Mouse (Mus musculus) heart, embryonic 11.5 days (tissue): ENCODE results near the gene Hyal4. TPM values are rescaled to one million over a fixed set of nuclear protein-coding genes. Genes with fewer than 3 reads are reported as not detected.
A peak's percentile ranks its signal among the peaks of the same experiment; 100 is the strongest.

Experiments used
- ATAC-seq: fragments of 200-750 bp; cut with Nextera tagmentation; replicated peaks from 2 replicates; pipeline ENCODE4 v1.8.0; 2017; ENCODE audit warnings: moderate library complexity; ENCODE audit not compliant: insufficient number of reproducible peaks, low FRiP score, low TSS enrichment
- H3K27ac ChIP-seq: fragments of 300-500 bp; sonication (generic); 2 replicates; pipeline ENCODE4 v1.5.1; 2014; ENCODE audit warnings: mild to moderate bottlenecking, low read depth, low read length
- H3K27me3 ChIP-seq: fragments of 300-500 bp; sonication (generic); 2 replicates; pipeline ENCODE4 v1.6.1; 2014; ENCODE audit warnings: mild to moderate bottlenecking, low read length, mixed read lengths; ENCODE audit not compliant: control insufficient read depth, insufficient read depth
- H3K36me3 ChIP-seq: fragments of 300-500 bp; sonication (generic); 2 replicates; pipeline ENCODE4 v1.6.1; 2014; ENCODE audit warnings: mild to moderate bottlenecking, low read length, moderate library complexity, mixed read lengths; ENCODE audit not compliant: control insufficient read depth, insufficient read depth
- H3K4me1 ChIP-seq: fragments of 300-500 bp; sonication (generic); 2 replicates; pipeline ENCODE4 v1.6.1; 2014; ENCODE audit warnings: low read length; ENCODE audit not compliant: control insufficient read depth, insufficient read depth
- H3K4me2 ChIP-seq: fragments of 300-500 bp; sonication (generic); 2 replicates; pipeline ENCODE4 v1.6.1; 2014; ENCODE audit warnings: mild to moderate bottlenecking, moderate library complexity
- H3K4me3 ChIP-seq: fragments of 300-500 bp; sonication (generic); 2 replicates; pipeline ENCODE4 v1.5.1; 2014; ENCODE audit warnings: low read depth, low read length
- H3K9ac ChIP-seq: fragments of 300-500 bp; sonication (generic); 2 replicates; pipeline ENCODE4 v1.6.1; 2014; ENCODE audit warnings: mild to moderate bottlenecking, low read depth, low read length, moderate library complexity
- H3K9me3 ChIP-seq: fragments of 300-500 bp; sonication (generic); replicated peaks from 2 replicates; pipeline ENCODE4 v1.6.1; 2016; ENCODE audit warnings: low read length; ENCODE audit not compliant: control insufficient read depth
- WGBS: fragments of 180-500 bp; shearing (Covaris S2); extraction: QIAGEN DNeasy Blood & Tissue Kit; methylation state at CpG from one replicate; pipeline ENCODE4 v1.1.7; 2014; ENCODE audit not compliant: insufficient replicate concordance; 5-methylcytosine and 5-hydroxymethylcytosine counted together
- polyA plus RNA-seq: library from polyadenylated mRNA; unstranded; fragments of >200 nt; fragmentation: Nextera tagmentation; extraction: Ambion mirVana; gene quantifications from 2 replicates; pipeline ENCODE4 v1.2.1, GENCODE M21; 2014

The Hyal4 gene
- not detected in 2 replicates for polyA plus RNA-seq

DNA sequence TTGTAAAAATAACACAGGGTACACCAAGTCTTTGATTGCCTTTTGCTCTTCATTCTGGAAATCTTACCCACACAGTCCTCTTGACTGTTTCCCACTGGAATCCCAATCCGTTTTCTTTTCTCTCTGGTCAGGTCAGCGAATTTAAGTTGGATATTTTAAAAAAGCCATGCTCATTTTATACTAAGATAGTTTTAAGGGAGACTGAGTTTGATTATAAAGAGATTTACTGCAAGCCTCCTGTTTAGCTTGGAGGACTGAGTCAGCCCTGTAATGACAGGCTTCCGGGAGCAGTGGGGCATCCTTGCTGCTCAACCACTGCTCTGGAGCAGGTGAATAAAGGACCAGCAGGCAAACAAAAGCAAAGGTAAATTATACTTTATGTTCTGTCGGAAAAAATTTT is at the start of gene Hyal4:
TSS of gene Hyal4 (plus strand) at position 301 of the 400 bp plus-strand sequence.
- WGBS = 73% methylated on average over 4 of the region's 4 CpGs
- Histone ChIP-seq H3K36me3 (no peaks in the 10 kb centered on the region), H3K4me1 (no peaks in the 10 kb centered on the region), H3K9me3 (no peaks in the 10 kb centered on the region), H3K4me2 (no peak within 1 kb of the TSS), H3K27ac (no peak within 1 kb of the TSS), H3K9ac (no peak within 1 kb of the TSS), H3K4me3 (no peak within 1 kb of the TSS), H3K27me3 (no peaks in the 10 kb centered on the region)
- no peak for ATAC-seq

- ATAC-seq = no peak
- H3K4me2 ChIP-seq = no peak overlapping the region
- no peaks in the 10 kb centered on the region for H3K36me3 ChIP-seq
- H3K27me3 ChIP-seq = no peaks in the 10 kb centered on the region
- H3K9ac ChIP-seq = no peak overlapping the region
- no peaks in the 10 kb centered on the region for H3K4me1 ChIP-seq
- no peaks in the 10 kb centered on the region for H3K9me3 ChIP-seq
- WGBS = 71% methylated on average over 5 of the region's 5 CpGs
- no peak overlapping the region for H3K4me3 ChIP-seq
- no peak overlapping the region for H3K27ac ChIP-seq
These were observed 41.0 kb upstream of the Hyal4 start for GRCm38 (mm10) chr6:24707090-24707489.

DNA sequence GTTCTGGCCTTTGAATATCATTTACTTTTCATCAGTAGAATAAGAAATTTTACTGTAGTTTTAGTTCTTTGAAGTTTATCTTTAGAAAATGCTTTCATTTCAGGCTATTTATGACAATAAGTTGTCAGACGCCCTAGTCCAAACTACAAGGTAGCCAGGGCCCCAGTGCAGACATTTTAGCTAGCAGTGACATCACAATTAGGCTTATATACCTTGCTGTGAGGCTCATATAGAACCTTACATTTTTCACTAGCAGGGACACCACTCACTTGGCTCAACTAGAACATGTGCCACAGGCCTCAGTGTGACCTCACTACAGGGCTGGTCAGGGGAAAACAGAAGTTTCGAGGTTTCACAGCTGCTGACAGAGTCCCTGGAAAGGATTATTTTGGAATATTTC is 40.6 kb upstream of the Hyal4 start:
- Histone ChIP-seq H3K27ac (no peak overlapping the region), H3K36me3 (no peaks in the 10 kb centered on the region), H3K27me3 (no peaks in the 10 kb centered on the region), H3K9me3 (no peaks in the 10 kb centered on the region), H3K9ac (no peak overlapping the region), H3K4me3 (no peak overlapping the region), H3K4me2 (no peak overlapping the region), H3K4me1 (no peaks in the 10 kb centered on the region)
- 66% methylated on average over 2 of the region's 2 CpGs for WGBS
- no peak for ATAC-seq

DNA sequence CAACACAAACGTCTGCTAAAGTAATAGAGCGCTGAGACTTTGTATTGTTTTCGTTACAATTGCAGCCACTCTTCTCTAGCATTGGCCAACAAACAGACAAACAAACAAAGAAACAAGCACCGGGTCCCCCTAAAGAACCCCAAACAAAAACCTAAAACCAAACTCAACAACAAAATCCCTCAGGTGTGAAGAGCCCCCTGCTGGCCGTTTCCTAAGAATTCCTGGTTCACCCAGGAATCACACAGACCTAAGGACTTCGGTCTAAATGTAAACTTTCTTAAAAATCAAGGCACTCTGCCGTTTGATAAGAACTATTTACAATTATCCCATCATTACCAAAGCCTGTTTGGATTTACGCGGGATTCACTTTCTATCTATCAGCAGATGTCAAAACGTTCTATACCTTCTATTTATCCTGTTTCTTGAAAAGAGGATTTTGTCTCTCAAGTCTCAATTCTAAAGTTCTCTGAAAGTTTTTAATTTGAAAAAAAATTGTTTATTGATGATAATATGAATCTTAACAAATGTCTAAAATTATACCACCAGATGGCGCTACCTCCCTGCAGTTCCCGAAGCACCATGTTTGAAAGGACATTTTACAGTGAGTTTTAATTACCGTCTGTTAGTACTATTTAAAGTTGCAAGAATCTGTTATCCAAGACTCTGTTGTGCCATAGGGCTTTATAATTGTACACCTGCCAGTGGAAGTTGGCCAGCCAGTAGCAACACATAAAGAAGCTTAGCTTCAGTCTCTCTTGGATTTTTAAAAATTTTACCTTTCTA is 26.6 kb upstream of the Hyal4 start:
- Histone ChIP-seq H3K9ac (no peak overlapping the region), H3K27me3 (no peaks in the 10 kb centered on the region), H3K36me3 (no peaks in the 10 kb centered on the region), H3K9me3 (no peaks in the 10 kb centered on the region), H3K4me3 (no peak overlapping the region), H3K4me2 (peak overlapping the region; percentile 37), H3K27ac (no peak overlapping the region), H3K4me1 (no peaks in the 10 kb centered on the region)
- 28% methylated on average over 13 of the region's 13 CpGs for WGBS
- ATAC-seq = no peak

GRCm38 (mm10) chr6:24728130-24728529 is 20.0 kb upstream of the Hyal4 start:
- H3K4me2 ChIP-seq = no peak overlapping the region
- no peak overlapping the region for H3K4me3 ChIP-seq
- no peaks in the 10 kb centered on the region for H3K27me3 ChIP-seq
- no peaks in the 10 kb centered on the region for H3K36me3 ChIP-seq
- no peak for ATAC-seq
- no peaks in the 10 kb centered on the region for H3K9me3 ChIP-seq
- no peak overlapping the region for H3K27ac ChIP-seq
- 59% methylated on average over 1 of the region's 1 CpGs for WGBS
- H3K4me1 ChIP-seq = no peaks in the 10 kb centered on the region
- no peak overlapping the region for H3K9ac ChIP-seq

- Histone ChIP-seq H3K36me3 (no peaks in the 10 kb centered on the region), H3K9me3 (no peaks in the 10 kb centered on the region), H3K9ac (no peak within 1 kb of the TSS), H3K4me2 (no peak within 1 kb of the TSS), H3K4me1 (no peaks in the 10 kb centered on the region), H3K27me3 (no peaks in the 10 kb centered on the region), H3K4me3 (no peak within 1 kb of the TSS), H3K27ac (no peak within 1 kb of the TSS)
- WGBS = 75% methylated on average over 3 of the region's 3 CpGs
- no peak for ATAC-seq
These were observed 15.2 kb upstream of the Hyal4 start, which contains the start of gene Hyal6 for GRCm38 (mm10) chr6:24732945-24733344. Gene Hyal6, plus strand, starts transcription at chr6:24733245.

DNA sequence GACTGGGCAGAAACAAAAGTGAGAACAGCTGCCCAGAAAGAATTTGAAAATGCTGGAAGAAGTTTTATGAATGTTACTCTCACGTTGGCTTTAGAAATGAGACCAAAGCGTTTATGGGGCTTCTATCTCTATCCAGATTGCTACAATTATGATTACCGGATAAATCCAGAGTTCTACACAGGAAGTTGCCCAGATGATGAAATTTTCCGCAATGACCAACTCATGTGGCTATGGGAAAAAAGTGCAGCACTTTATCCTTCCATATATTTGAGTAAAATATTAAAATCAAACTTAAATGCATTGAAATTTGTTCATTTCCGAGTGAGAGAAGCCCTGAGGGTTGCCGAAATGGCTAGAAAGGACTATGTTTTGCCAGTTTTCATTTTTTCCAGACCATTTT is 13.6 kb upstream of the Hyal4 start:
- Histone ChIP-seq H3K4me3 (no peak overlapping the region), H3K4me2 (no peak overlapping the region), H3K4me1 (no peaks in the 10 kb centered on the region), H3K9me3 (no peaks in the 10 kb centered on the region), H3K9ac (no peak overlapping the region), H3K36me3 (no peaks in the 10 kb centered on the region), H3K27ac (no peak overlapping the region), H3K27me3 (no peaks in the 10 kb centered on the region)
- no peak for ATAC-seq
- WGBS = 80% methylated on average over 6 of the region's 6 CpGs

DNA sequence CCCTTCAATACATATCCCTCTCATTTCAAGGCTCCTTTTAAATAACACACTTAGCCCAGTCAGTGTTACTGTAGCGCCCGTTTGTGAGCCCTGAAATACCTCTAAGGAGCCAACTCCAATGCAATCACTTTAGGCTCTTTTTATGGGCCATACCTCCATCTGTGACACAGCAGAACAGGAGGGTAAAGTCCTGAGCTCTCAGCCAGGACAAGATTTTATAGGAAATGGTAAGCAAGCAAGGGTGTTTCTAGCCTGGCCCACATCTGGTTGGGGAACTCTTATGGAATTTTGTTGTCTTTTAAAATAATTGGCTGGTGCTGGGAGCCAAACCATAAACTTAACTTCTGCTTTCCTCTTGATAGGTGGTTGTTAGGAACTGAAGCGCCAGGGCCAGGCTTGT is 11.2 kb downstream of the Hyal4 start:
- Histone ChIP-seq H3K27me3 (no peaks in the 10 kb centered on the region), H3K9ac (no peak overlapping the region), H3K4me1 (no peaks in the 10 kb centered on the region), H3K36me3 (no peaks in the 10 kb centered on the region), H3K4me3 (no peak overlapping the region), H3K9me3 (no peaks in the 10 kb centered on the region), H3K4me2 (no peak overlapping the region), H3K27ac (no peak overlapping the region)
- no peak for ATAC-seq
- 77% methylated on average over 3 of the region's 3 CpGs for WGBS

- Histone ChIP-seq H3K36me3 (no peaks in the 10 kb centered on the region), H3K4me3 (no peak overlapping the region), H3K27me3 (no peaks in the 10 kb centered on the region), H3K9me3 (no peaks in the 10 kb centered on the region), H3K4me2 (no peak overlapping the region), H3K9ac (no peak overlapping the region), H3K27ac (no peak overlapping the region), H3K4me1 (no peaks in the 10 kb centered on the region)
- ATAC-seq = no peak
- 80% methylated on average over 2 of the region's 2 CpGs for WGBS
These were observed 18.1 kb downstream of the Hyal4 start for GRCm38 (mm10) chr6:24766261-24766660.
